Mouse (Mus musculus): ENCODE data around the gene Cdkl3. TPM values are rescaled to one million over a fixed set of nuclear protein-coding genes. Genes with fewer than 3 reads are reported as not detected.

Gene Cdkl3
- polyA plus RNA-seq, 1 experiment from 2014 or later: 9.1 TPM

DNA sequence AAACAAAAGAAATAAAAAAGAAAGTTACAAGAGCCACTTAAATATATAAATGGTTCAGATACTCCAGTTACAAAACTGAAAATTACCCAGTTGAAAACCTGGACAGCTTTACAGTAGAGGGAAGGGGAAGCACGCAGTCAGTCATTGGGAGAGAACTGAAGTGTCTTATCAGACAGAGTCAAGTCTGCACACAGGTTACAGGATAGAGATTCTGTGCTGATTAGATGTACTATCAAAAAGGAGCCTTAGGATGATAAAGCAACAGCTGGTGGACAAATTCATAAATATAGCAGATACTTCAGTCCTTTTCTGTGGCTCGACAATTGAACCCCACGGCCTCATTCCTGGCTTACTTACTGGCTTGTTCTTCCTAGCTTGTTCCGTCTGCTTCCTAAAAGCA lies 56.3 kb downstream of the Cdkl3 start:
- 85% methylated on average over 4 of the region's 4 CpGs for WGBS (ENCODE audit: insufficient replicate concordance)
- Histone ChIP-seq H3K27ac (ENCODE audit: low read depth, low read length) (no peak overlapping the region), H3K36me3 (ENCODE audit: control insufficient read depth, insufficient read depth, low read length) (no peaks in the 10 kb centered on the region)

DNA sequence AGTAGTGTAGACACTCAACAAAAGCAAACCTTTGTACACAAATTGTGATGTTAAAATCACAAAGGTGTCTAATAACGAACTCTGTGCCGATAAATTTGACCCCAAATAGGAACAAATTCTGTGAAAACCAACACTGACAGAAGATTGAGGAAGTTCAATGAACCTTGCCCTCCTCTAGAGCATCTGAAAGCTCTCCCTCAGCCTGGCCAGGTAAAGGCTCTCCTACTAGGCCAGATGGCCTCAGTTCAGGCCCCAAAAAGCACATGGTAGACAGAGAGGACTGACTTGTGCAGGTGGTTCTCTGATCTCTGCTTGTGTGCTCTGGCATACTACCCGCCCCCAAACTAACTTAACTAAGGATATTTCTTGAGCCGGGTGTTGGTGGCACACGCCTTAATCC lies 58.4 kb downstream of the Cdkl3 start:
- Histone ChIP-seq H3K36me3 (ENCODE audit: control insufficient read depth, insufficient read depth, low read length) (no peaks in the 10 kb centered on the region), H3K4me3 (ENCODE audit: low read depth, low read length) (no peak overlapping the region), H3K27me3 (ENCODE audit: control insufficient read depth, insufficient read depth, low read length) (no peaks in the 10 kb centered on the region), H3K27ac (ENCODE audit: low read depth, low read length) (no peak overlapping the region), H3K4me2 (no peak overlapping the region), H3K4me1 (ENCODE audit: control insufficient read depth, insufficient read depth, low read length) (no peaks in the 10 kb centered on the region), H3K9me3 (replicated peaks; ENCODE audit: control insufficient read depth, low read length) (no peaks in the 10 kb centered on the region), H3K9ac (ENCODE audit: low read depth, low read length) (no peak overlapping the region)
- 88% methylated on average over 5 of the region's 5 CpGs for WGBS (ENCODE audit: insufficient replicate concordance)
- no peak for ATAC-seq (replicated peaks; ENCODE audit: insufficient number of reproducible peaks, low FRiP score, low TSS enrichment)

More for the DNA sequence above, 56.3 kb downstream of the Cdkl3 start:
- Histone ChIP-seq H3K4me1 (ENCODE audit: control insufficient read depth, insufficient read depth, low read length) (no peaks in the 10 kb centered on the region), H3K4me2 (no peak overlapping the region), H3K4me3 (ENCODE audit: low read depth, low read length) (no peak overlapping the region), H3K9ac (ENCODE audit: low read depth, low read length) (no peak overlapping the region), H3K9me3 (replicated peaks; ENCODE audit: control insufficient read depth, low read length) (no peaks in the 10 kb centered on the region), H3K27me3 (ENCODE audit: control insufficient read depth, insufficient read depth, low read length) (no peaks in the 10 kb centered on the region)
- ATAC-seq (replicated peaks; ENCODE audit: insufficient number of reproducible peaks, low FRiP score, low TSS enrichment): no peak

DNA sequence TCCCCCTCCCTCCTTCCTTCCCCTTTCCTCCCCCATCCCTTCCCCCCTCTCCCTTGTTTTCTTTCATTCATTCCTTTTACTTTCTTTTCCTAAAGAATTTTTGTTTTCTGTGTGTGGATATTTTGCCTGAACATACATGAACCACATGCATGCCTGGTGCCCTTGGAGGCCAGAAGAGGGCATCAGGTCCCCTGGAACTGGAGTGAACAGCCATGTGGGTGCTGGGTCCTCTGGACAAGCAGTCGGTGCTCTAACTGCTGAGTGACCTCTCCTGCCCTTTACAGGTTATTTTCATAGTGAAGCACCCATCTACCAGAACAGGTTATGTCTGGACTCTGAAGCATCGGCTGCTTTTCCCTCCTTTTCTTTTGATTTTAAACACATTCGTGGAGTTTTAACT lies 60.4 kb downstream of the Cdkl3 start:
- no peak overlapping the region for H3K9ac ChIP-seq (ENCODE audit: low read depth, low read length)
- no peaks in the 10 kb centered on the region for H3K9me3 ChIP-seq (replicated peaks; ENCODE audit: control insufficient read depth, low read length)
- no peak overlapping the region for H3K4me3 ChIP-seq (ENCODE audit: low read depth, low read length)
- H3K4me2 ChIP-seq: no peak overlapping the region
- H3K36me3 ChIP-seq (ENCODE audit: control insufficient read depth, insufficient read depth, low read length): no peaks in the 10 kb centered on the region
- no peak for ATAC-seq (replicated peaks; ENCODE audit: insufficient number of reproducible peaks, low FRiP score, low TSS enrichment)
- no peaks in the 10 kb centered on the region for H3K4me1 ChIP-seq (ENCODE audit: control insufficient read depth, insufficient read depth, low read length)
- no peaks in the 10 kb centered on the region for H3K27me3 ChIP-seq (ENCODE audit: control insufficient read depth, insufficient read depth, low read length)
- no peak overlapping the region for H3K27ac ChIP-seq (ENCODE audit: low read depth, low read length)
- 40% methylated on average over 3 of the region's 3 CpGs for WGBS (ENCODE audit: insufficient replicate concordance)

DNA sequence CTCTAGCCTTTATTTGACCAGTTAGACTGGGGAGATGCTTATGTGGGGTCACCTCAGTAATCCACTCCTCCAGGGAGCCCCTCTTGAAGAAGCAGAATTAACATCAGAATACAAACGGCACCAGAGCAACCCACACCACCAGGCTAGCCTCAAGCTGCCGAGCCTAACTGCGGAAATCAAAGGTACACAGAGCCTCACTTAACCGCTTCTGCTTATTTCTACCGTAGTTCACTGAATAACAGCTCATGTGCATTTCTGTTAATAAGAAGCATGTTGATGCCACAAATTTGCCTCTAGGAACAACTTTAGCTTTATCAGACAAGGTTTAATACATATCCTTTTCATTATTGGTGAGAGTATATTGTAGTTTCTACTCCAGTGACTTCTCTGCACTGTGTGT lies 61.8 kb downstream of the Cdkl3 start:
- no peak overlapping the region for H3K4me3 ChIP-seq (ENCODE audit: low read depth, low read length)
- WGBS (ENCODE audit: insufficient replicate concordance): 16% methylated on average over 5 of the region's 5 CpGs
- H3K9ac ChIP-seq (ENCODE audit: low read depth, low read length): 0 out of 2 replicates have a peak overlapping the region, but pooled peaks have one; percentile 10
- no peak overlapping the region for H3K27ac ChIP-seq (ENCODE audit: low read depth, low read length)
- no peaks in the 10 kb centered on the region for H3K4me1 ChIP-seq (ENCODE audit: control insufficient read depth, insufficient read depth, low read length)
- H3K4me2 ChIP-seq: peak overlapping the region; percentile 31; the same call in 1 of the 2 replicates
- no peaks in the 10 kb centered on the region for H3K27me3 ChIP-seq (ENCODE audit: control insufficient read depth, insufficient read depth, low read length)
- H3K36me3 ChIP-seq (ENCODE audit: control insufficient read depth, insufficient read depth, low read length): no peaks in the 10 kb centered on the region
- no peak for ATAC-seq (replicated peaks; ENCODE audit: insufficient number of reproducible peaks, low FRiP score, low TSS enrichment)
- no peaks in the 10 kb centered on the region for H3K9me3 ChIP-seq (replicated peaks; ENCODE audit: control insufficient read depth, low read length)

DNA sequence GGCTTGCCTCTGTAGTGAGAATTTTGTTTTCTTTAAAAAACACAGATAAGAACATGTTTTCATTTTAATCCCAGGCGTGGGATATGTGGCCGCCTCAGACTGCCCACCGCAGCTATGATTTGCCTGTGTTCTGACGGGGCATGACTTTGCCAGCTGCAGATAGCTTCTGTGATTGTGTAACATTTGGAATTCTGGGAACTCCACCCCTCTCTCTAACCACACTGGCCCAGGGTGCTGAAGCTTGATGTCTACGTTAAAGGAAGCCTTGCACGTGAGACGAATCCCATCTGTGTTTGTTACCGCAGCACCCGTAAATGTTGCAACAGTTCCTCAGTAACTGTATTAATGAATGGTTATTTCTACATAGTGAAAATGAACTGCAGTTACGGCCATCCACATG lies 67.7 kb downstream of the Cdkl3 start:
- Histone ChIP-seq H3K27ac (ENCODE audit: low read depth, low read length) (no peak overlapping the region), H3K27me3 (ENCODE audit: control insufficient read depth, insufficient read depth, low read length) (no peaks in the 10 kb centered on the region), H3K9ac (ENCODE audit: low read depth, low read length) (no peak overlapping the region), H3K4me1 (ENCODE audit: control insufficient read depth, insufficient read depth, low read length) (0 out of 2 replicates have a peak, but pooled peaks cover 2% of the 10 kb centered on the region), H3K36me3 (ENCODE audit: control insufficient read depth, insufficient read depth, low read length) (no peaks in the 10 kb centered on the region), H3K9me3 (replicated peaks; ENCODE audit: control insufficient read depth, low read length) (no peaks in the 10 kb centered on the region), H3K4me2 (no peak overlapping the region), H3K4me3 (ENCODE audit: low read depth, low read length) (no peak overlapping the region)
- WGBS (ENCODE audit: insufficient replicate concordance): 72% methylated on average over 10 of the region's 10 CpGs
- no peak for ATAC-seq (replicated peaks; ENCODE audit: insufficient number of reproducible peaks, low FRiP score, low TSS enrichment)

DNA sequence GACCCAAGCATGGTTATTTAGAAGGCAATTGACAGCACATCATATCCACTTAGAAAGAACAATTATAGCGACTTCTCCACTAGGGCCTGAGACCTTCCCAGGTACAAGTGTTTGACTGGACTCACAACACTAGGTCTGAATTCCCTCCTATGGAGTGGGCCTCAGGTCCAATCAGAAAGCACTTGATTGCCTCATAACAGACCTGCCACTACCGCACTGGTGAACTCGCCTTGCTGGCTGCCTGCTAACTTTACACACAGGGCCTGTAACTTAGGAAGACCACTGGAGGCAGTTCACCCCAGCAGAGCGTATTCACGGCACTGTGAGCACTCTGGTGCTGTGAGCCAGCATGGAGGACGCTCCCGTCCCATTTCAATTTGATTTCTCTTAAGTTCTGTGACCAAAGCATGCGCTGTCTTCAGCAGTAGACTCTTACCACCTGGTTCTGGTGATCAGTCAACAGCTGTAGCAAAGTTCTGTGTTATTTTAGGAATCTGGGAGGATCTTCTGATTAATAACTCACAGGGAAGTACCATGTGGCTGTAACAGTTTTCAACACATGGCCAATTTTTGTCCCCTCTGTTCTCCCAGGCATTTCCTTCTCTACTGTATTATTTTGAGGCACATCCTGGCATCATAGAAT lies 69.6 kb downstream of the Cdkl3 start:
- 0 out of 2 replicates have a peak, but pooled peaks cover 2% of the 10 kb centered on the region for H3K4me1 ChIP-seq (ENCODE audit: control insufficient read depth, insufficient read depth, low read length)
- 73% methylated on average over 8 of the region's 8 CpGs for WGBS (ENCODE audit: insufficient replicate concordance)
- no peaks in the 10 kb centered on the region for H3K27me3 ChIP-seq (ENCODE audit: control insufficient read depth, insufficient read depth, low read length)
- H3K9ac ChIP-seq (ENCODE audit: low read depth, low read length): no peak overlapping the region
- no peak overlapping the region for H3K27ac ChIP-seq (ENCODE audit: low read depth, low read length)
- no peak overlapping the region for H3K4me3 ChIP-seq (ENCODE audit: low read depth, low read length)
- ATAC-seq (replicated peaks; ENCODE audit: insufficient number of reproducible peaks, low FRiP score, low TSS enrichment): no peak
- no peak overlapping the region for H3K4me2 ChIP-seq
- H3K36me3 ChIP-seq (ENCODE audit: control insufficient read depth, insufficient read depth, low read length): no peaks in the 10 kb centered on the region
- H3K9me3 ChIP-seq (replicated peaks; ENCODE audit: control insufficient read depth, low read length): no peaks in the 10 kb centered on the region

DNA sequence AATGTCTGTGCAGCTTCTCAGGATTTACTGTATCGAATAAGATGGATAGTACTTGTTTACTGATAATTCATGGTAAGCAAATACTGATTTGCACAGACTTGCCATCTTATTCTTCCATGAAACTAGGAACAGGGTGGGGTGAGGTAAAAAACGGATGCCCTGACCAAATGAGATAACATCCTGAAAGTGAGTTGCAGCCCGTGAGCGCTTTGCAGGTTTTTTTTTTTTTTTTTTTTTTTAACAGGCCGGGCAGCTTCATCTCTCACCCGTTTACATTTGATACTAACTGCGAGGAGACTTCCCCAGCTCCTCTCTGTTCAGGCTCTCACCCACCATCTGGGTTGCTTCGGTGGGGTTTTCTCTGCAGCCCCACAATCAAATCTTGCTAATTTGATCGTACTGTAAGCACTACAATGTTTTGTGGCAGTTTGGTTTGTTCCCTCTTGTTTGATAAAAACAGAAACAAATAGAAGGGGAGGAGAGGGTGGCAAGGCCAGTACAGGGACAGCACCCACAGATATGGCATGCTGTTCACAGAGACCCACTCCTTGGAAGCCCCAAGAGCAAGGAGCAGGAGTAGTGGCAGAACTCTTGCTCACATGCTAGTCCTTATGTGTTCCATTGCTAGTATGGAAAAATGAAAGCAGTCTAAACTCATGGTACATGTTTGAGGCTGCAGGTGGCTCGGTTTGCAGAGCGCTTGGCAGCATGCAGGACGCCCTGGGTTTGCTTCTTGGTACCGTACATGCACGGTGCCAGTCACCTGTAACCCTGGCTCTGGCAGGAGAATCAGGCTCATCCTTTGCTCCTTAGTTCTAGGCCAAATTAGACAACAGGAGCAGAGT lies 70.8 kb downstream of the Cdkl3 start:
- WGBS (ENCODE audit: insufficient replicate concordance): 54% methylated on average over 14 of the region's 14 CpGs
- ATAC-seq (replicated peaks; ENCODE audit: insufficient number of reproducible peaks, low FRiP score, low TSS enrichment): no peak
- H3K27ac ChIP-seq (ENCODE audit: low read depth, low read length): no peak overlapping the region

DNA sequence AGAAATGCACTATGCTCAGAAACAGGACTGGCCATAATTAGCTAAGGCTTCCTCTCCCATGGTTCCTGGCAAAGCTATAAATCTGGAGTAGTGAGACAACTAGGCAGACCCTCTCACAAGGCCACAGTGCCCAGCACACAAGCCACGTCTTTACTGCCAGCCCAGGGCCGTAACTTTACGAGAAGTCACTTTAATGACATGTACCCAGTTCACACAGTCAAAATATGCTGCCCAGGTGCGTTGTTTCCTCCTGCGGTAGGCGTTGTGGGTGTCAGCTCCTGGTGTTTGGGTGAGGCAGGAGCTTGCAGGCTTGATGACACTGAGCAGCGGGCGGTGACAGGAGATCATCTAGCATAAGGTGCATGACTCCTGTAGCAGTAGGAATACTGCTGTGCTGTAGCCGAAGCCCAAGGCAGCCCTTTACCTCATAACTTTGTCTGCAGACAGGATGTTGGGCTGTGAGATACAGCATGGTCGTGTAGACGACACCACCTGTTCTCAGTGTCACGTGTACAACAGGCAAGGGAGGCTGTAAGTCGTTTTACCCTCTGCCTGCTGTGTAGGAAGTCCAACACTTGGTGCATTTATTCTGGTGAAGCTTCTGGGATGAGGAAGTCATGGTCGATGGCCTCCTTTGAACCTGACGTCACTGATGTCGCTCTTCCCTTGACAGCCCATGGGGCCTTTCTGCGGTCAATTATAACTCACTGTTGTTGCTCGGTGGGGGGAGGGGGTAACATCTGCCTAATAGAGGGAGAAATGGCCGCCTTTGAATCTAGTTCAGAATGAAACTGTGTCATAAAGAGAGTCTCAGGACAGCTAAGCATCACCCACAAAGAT lies 72.0 kb downstream of the Cdkl3 start:
- 0 out of 2 replicates have a peak, but pooled peaks cover 5% of the 10 kb centered on the region for H3K4me1 ChIP-seq (ENCODE audit: control insufficient read depth, insufficient read depth, low read length)
- no peaks in the 10 kb centered on the region for H3K36me3 ChIP-seq (ENCODE audit: control insufficient read depth, insufficient read depth, low read length)
- H3K27me3 ChIP-seq (ENCODE audit: control insufficient read depth, insufficient read depth, low read length): no peaks in the 10 kb centered on the region
- no peak overlapping the region for H3K4me3 ChIP-seq (ENCODE audit: low read depth, low read length)
- H3K27ac ChIP-seq (ENCODE audit: low read depth, low read length): no peak overlapping the region
- 70% methylated on average over 19 of the region's 19 CpGs for WGBS (ENCODE audit: insufficient replicate concordance)
- H3K9me3 ChIP-seq (replicated peaks; ENCODE audit: control insufficient read depth, low read length): no peaks in the 10 kb centered on the region
- H3K4me2 ChIP-seq: no peak overlapping the region
- no peak overlapping the region for H3K9ac ChIP-seq (ENCODE audit: low read depth, low read length)
- no peak for ATAC-seq (replicated peaks; ENCODE audit: insufficient number of reproducible peaks, low FRiP score, low TSS enrichment)

More for the DNA sequence above, 70.8 kb downstream of the Cdkl3 start:
- no peaks in the 10 kb centered on the region for H3K27me3 ChIP-seq (ENCODE audit: control insufficient read depth, insufficient read depth, low read length)
- H3K9me3 ChIP-seq (replicated peaks; ENCODE audit: control insufficient read depth, low read length): no peaks in the 10 kb centered on the region
- 0 out of 2 replicates have a peak, but pooled peaks cover 2% of the 10 kb centered on the region for H3K4me1 ChIP-seq (ENCODE audit: control insufficient read depth, insufficient read depth, low read length)
- no peak overlapping the region for H3K9ac ChIP-seq (ENCODE audit: low read depth, low read length)
- no peaks in the 10 kb centered on the region for H3K36me3 ChIP-seq (ENCODE audit: control insufficient read depth, insufficient read depth, low read length)
- H3K4me3 ChIP-seq (ENCODE audit: low read depth, low read length): no peak overlapping the region
- H3K4me2 ChIP-seq: no peak overlapping the region
